Mouse (Mus musculus) limb, embryonic 11.5 days (tissue): ENCODE data around the gene Catsper1. TPM values are rescaled to one million over a fixed set of nuclear protein-coding genes. Genes with fewer than 3 reads are reported as not detected.

Experiments
- ATAC-seq: fragments of 200-750 bp; cut with Nextera tagmentation; 2 replicates; pipeline ENCODE4 v1.8.0; 2017; ENCODE audit warnings: low read depth; ENCODE audit not compliant: insufficient number of reproducible peaks, low FRiP score, low TSS enrichment
- DNase-seq: peaks from one replicate; pipeline ENCODE4 v3.0.0-alpha.2; 2015; ENCODE audit warnings: low spot score
- H3K27ac ChIP-seq: fragments of 300-500 bp; sonication (generic); replicated peaks from 2 replicates; pipeline ENCODE4 v1.5.1; 2014; ENCODE audit warnings: low read depth, mild to moderate bottlenecking, low read length
- H3K27me3 ChIP-seq: fragments of 300-500 bp; sonication (generic); 2 replicates; pipeline ENCODE4 v1.6.1; 2014; ENCODE audit warnings: mild to moderate bottlenecking, low read length, mixed read lengths; ENCODE audit not compliant: control insufficient read depth, insufficient read depth
- H3K36me3 ChIP-seq: fragments of 300-500 bp; sonication (generic); 2 replicates; pipeline ENCODE4 v1.6.1; 2014; ENCODE audit warnings: mild to moderate bottlenecking, low read length, moderate library complexity, mixed read lengths; ENCODE audit not compliant: control insufficient read depth, insufficient read depth
- H3K4me1 ChIP-seq: fragments of 300-500 bp; sonication (generic); 2 replicates; pipeline ENCODE4 v1.6.1; 2014; ENCODE audit warnings: low read length, mixed read lengths; ENCODE audit not compliant: control insufficient read depth, insufficient read depth
- H3K4me2 ChIP-seq: fragments of 300-500 bp; sonication (generic); 2 replicates; pipeline ENCODE4 v1.6.1; 2014; ENCODE audit warnings: low read depth, mild to moderate bottlenecking, moderate library complexity; ENCODE audit not compliant: severe bottlenecking
- H3K4me3 ChIP-seq: fragments of 300-500 bp; sonication (generic); 2 replicates; pipeline ENCODE4 v1.5.1; 2014; ENCODE audit warnings: low read depth, low read length
- H3K9ac ChIP-seq: fragments of 300-500 bp; sonication (generic); 2 replicates; pipeline ENCODE4 v1.6.1; 2014; ENCODE audit warnings: mild to moderate bottlenecking, low read length
- H3K9me3 ChIP-seq: fragments of 300-500 bp; sonication (generic); 2 replicates; pipeline ENCODE4 v1.6.1; 2016; ENCODE audit warnings: low read length; ENCODE audit not compliant: control insufficient read depth
- WGBS: fragments of 180-500 bp; shearing (Covaris S2); extraction: QIAGEN DNeasy Blood & Tissue Kit; methylation state at CpG from one replicate; pipeline ENCODE4 v1.1.7; 2014; 5-methylcytosine and 5-hydroxymethylcytosine counted together
- polyA plus RNA-seq: library from polyadenylated mRNA; unstranded; fragments of >200 nt; fragmentation: Nextera tagmentation; extraction: Ambion mirVana; gene quantifications from 2 replicates; pipeline ENCODE4 v1.2.1, GENCODE M21; 2014

Catsper1 gene
- polyA plus RNA-seq, 1 experiment from 2014 or later, result not detected

DNA sequence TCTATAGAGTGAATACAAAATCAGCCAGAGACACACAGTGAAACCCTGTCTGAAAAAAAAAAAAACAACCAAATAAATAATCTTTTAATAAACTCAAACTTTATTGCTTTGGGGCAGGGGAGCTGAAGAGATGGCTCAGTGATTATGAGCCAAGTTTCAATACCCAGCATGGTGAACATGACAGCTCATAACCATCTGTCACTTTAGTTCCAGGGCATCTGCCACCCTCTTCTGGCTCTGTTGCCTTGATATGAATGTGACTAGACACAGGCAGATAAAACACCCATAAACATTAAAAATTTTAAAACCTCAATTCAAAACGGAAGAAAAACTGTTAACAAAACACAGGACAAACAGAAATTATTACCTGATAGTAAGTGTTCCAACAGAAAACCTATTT lies 41.9 kb downstream of the Catsper1 start:
- Histone ChIP-seq H3K27ac (no peak overlapping the region), H3K4me1 (no peaks in the 10 kb centered on the region), H3K4me3 (no peak overlapping the region), H3K36me3 (peaks cover 42% of the 10 kb centered on the region), H3K4me2 (no peak overlapping the region), H3K9ac (no peak overlapping the region), H3K9me3 (no peaks in the 10 kb centered on the region; the same call in 1 of the 2 replicates), H3K27me3 (no peaks in the 10 kb centered on the region)
- whole genome bisulfite sequencing, result 88% methylated on average over 1 of the region's 1 CpGs
- ATAC-seq (no peak), DNase-seq (no peak)

GRCm38 (mm10) chr19:5383326-5383725 lies 47.8 kb downstream of the Catsper1 start:
- Histone ChIP-seq H3K4me2 (no peak overlapping the region), H3K36me3 (peaks cover 62% of the 10 kb centered on the region), H3K9ac (no peak overlapping the region), H3K4me1 (peaks cover 5% of the 10 kb centered on the region), H3K4me3 (no peak overlapping the region), H3K27ac (no peak overlapping the region), H3K27me3 (no peaks in the 10 kb centered on the region), H3K9me3 (no peaks in the 10 kb centered on the region; the same call in 1 of the 2 replicates)
- ATAC-seq (no peak), DNase-seq (no peak)
- WGBS, result 93% methylated on average over 12 of the region's 12 CpGs

DNA sequence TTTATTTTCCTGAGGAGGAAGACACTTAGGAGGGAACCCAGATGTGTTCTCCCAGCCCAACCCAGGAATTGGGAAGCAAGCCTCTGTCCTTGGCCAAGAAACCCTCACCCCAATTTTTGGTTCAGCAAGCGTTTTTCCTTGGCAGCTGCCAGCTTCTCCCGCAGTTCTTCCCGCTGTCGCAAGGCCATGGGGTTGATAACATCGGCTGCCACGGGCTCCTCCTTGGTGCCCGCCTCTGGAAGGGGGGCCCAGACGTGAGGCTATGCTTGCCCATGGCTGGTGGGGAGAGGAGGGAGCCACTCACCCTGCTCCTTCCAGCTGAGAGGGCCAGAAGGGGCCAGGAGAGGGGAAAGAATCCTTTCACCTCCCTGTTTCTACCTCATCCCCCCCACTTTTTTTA lies 49.2 kb downstream of the Catsper1 start:
- ATAC-seq (no peak), DNase-seq (no peak)
- Histone ChIP-seq H3K4me1 (peaks cover 8% of the 10 kb centered on the region), H3K9me3 (no peaks in the 10 kb centered on the region; the same call in 1 of the 2 replicates), H3K4me2 (no peak overlapping the region), H3K27ac (no peak overlapping the region), H3K9ac (no peak overlapping the region), H3K36me3 (peaks cover 50% of the 10 kb centered on the region), H3K27me3 (no peaks in the 10 kb centered on the region), H3K4me3 (no peak overlapping the region)
- 93% methylated on average over 8 of the region's 8 CpGs for WGBS

DNA sequence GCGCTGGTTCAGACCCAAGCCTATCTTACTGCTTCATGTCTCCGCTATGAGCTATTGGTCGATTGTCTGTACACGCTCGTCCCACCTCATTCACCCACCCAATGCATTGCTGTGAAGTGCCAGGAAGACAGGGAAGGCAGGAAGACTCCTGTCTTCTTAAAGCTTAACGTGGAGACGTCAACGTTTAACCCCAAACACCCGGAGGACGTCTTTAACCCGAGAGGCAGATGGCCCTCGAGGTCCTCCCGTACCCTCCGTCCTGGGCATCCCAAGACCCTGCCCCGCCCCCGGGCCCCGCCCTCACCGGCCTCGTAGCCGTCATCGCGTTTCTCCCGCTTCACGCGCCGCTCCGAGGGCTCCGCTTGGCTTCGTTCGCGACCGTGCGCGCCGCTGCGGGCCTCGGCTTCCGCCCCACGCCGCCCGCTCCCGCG lies 52.5 kb downstream of the Catsper1 start:
- peaks cover 21% of the 10 kb centered on the region for H3K36me3 ChIP-seq
- H3K9me3 ChIP-seq, result no peaks in the 10 kb centered on the region
- peaks cover 11% of the 10 kb centered on the region for H3K4me1 ChIP-seq
- DNase-seq (peak; percentile 51), ATAC-seq (no peak)
- under 1% methylated on average over 39 of the region's 43 CpGs for WGBS
- H3K27me3 ChIP-seq, result no peaks in the 10 kb centered on the region
- peak overlapping the region; percentile 75 for H3K4me2 ChIP-seq
- H3K9ac ChIP-seq, result peak overlapping the region; percentile 77
- peak overlapping the region; percentile 66 for H3K27ac ChIP-seq
- peak overlapping the region; percentile 93 for H3K4me3 ChIP-seq

DNA sequence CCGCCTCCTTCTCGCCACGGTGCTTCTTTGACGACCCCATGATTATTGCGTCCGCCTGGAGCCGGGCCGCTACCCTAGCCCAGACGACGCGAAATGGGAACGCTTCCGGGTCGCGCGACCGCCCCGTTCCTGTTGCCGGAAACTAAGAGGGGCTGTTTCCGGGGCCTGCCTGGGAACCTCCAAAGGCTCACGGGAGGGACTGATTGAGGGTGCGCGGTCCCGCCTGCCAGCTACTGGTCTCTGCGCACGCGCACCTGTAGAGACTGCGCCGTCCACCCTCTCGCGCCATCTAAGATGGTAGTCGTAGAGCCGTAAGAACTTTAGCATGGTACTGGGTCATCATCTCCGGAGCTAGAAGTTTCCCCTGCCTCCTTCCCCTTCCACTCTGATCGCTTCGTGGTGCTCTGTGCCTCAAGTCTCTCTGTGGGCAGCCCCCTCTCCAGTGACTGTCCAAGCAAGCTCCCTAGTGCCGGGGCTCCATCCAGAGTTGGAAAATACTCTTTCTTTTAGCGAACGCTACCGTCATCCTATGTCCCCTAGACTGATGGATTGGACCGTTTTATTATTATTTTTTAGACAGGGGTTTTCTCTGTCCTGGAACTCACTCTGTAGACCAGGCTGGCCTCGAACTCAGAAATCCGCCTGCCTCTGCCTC lies 53.2 kb downstream of the Catsper1 start, which contains the start of gene Sart1:
Gene Sart1, minus strand, starts transcription at position 116 of the 655 bp plus-strand sequence.
- Histone ChIP-seq H3K9me3 (no peaks in the 10 kb centered on the region), H3K9ac (peak within 1 kb of the TSS; percentile 77), H3K4me1 (peaks cover 11% of the 10 kb centered on the region), H3K27me3 (no peaks in the 10 kb centered on the region), H3K36me3 (peaks cover 14% of the 10 kb centered on the region), H3K4me3 (peak within 1 kb of the TSS; percentile 93), H3K4me2 (peak within 1 kb of the TSS; percentile 75), H3K27ac (peak within 1 kb of the TSS; percentile 66)
- DNase-seq, result peak; percentile 95
- WGBS, result 2% methylated on average over 43 of the region's 43 CpGs
- peak; percentile 94 for ATAC-seq

DNA sequence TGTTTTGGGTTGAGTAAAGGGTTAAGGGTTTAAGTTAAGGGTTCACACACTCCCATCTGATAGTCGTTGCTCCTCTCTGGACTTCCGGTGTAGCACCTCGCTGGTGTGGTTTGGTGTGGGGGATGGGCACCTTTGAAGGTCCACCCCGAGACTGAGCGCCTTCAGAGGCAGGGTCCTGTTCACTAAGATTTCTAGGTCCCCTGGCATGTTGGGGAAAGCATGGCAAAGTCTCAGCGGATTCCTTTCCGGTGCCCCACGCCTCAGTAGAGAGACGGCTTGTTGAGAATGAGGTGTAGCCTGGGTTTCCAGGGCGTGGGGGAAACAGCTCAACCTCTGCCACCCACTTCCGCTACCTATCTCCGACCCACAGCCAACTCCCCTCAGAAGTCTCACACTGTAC lies 54.1 kb downstream of the Catsper1 start:
- Histone ChIP-seq H3K9ac (no peak overlapping the region), H3K27ac (0 out of 2 replicates have a peak overlapping the region, but pooled peaks have one; percentile 3), H3K36me3 (peaks cover 8% of the 10 kb centered on the region; the same call in 1 of the 2 replicates), H3K27me3 (no peaks in the 10 kb centered on the region), H3K9me3 (no peaks in the 10 kb centered on the region), H3K4me1 (peaks cover 11% of the 10 kb centered on the region), H3K4me3 (peak overlapping the region; percentile 93), H3K4me2 (peak overlapping the region; percentile 75)
- WGBS, result 37% methylated on average over 12 of the region's 12 CpGs
- DNase-seq (peak; percentile 43), ATAC-seq (no peak)

GRCm38 (mm10) chr19:5390416-5390815 lies 54.9 kb downstream of the Catsper1 start:
- no peak for ATAC-seq
- no peak overlapping the region for H3K27ac ChIP-seq

DNA sequence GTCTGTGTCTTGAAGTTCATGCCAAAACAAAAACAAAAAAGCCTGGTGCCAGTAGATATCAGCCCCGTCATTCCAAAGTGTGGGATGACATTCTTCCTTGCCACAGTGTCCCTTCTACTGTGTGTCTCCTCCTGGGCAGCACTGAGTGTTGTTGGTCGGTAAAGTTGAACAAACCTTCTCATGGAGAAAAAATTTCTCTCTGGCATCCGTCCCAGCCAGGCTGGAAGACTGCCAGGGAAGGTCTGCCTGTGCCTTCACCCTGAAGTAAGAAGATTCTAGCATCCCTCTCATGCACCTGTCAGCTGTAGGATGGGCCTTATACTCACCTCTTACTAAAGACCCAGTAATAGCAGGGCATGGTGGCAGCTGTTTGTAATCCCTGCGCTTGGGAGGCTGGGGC lies 57.4 kb downstream of the Catsper1 start:
- H3K27ac ChIP-seq, result no peak overlapping the region
- H3K36me3 ChIP-seq, result no peaks in the 10 kb centered on the region
- DNase-seq (no peak), ATAC-seq (no peak)
- H3K4me1 ChIP-seq, result peaks cover 6% of the 10 kb centered on the region
- no peaks in the 10 kb centered on the region for H3K27me3 ChIP-seq
- no peak overlapping the region; the same call in 1 of the 2 replicates for H3K9ac ChIP-seq
- no peaks in the 10 kb centered on the region for H3K9me3 ChIP-seq
- H3K4me3 ChIP-seq, result no peak overlapping the region
- WGBS, result 88% methylated on average over 4 of the region's 4 CpGs
- no peak overlapping the region for H3K4me2 ChIP-seq

More at GRCm38 (mm10) chr19:5390416-5390815, 54.9 kb downstream of the Catsper1 start:
- Histone ChIP-seq H3K9ac (no peak overlapping the region), H3K27me3 (no peaks in the 10 kb centered on the region), H3K9me3 (no peaks in the 10 kb centered on the region), H3K36me3 (peaks cover 4% of the 10 kb centered on the region; the same call in 1 of the 2 replicates), H3K4me1 (peaks cover 11% of the 10 kb centered on the region), H3K4me3 (no peak overlapping the region), H3K4me2 (peak overlapping the region; percentile 75; the same call in 1 of the 2 replicates)
- 77% methylated on average over 8 of the region's 8 CpGs for WGBS
- DNase-seq, result no peak
